Mouse (Mus musculus) cerebellum, postnatal 14 days (tissue): ENCODE data around the gene Mbd3.
A peak's percentile ranks its signal among the peaks of the same experiment; 100 is the strongest.

ENCODE experiments used
- DNase-seq, 2 experiments: peaks; one replicate each; pipeline ENCODE4 v3.0.0; 2021; ENCODE audit warnings: mixed read lengths in 2 of 2

Gene Mbd3

DNA sequence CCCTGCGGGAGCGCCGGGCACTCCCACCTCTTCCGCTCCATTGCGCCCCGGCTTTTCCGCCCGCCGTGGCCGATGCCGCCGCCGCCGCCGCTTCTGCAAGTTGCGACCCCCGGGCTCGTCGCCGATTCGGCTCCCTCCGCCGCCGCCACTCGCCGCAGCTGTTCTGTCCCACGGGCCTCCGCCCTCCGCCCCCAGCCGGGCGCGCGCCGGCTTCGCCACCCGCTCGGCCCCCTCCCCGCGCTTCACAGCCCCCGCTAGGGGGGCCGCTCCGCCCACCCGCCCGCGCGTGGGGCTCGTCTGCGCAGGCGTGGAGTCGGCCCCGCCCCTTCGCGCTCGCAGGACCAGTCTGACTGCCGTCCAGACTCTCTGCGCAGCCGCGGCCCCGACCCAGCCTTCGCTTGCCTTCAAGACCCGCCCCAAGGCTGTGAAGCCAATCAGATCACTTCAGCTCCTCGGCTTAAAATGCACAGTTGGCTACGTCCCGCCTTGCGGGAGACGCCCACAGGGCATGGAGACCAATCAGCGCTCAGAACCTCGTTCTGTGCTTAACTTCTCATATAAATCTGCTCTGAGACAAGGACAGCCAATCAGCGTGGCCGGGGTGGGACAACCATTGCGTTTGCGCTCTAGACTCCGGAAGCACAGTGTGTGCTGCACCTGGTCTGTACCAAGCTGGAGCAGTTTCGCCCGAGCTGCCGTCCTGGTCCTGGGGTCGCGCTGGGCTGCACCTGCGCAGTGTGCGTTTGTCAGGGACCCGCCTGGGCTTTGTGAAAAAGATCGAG, at the start of gene Mbd3:
Gene Mbd3, minus strand, starts transcription at position 360 of the 782 bp plus-strand sequence.
- peak; percentile 99 to 100 for DNase-seq

DNA sequence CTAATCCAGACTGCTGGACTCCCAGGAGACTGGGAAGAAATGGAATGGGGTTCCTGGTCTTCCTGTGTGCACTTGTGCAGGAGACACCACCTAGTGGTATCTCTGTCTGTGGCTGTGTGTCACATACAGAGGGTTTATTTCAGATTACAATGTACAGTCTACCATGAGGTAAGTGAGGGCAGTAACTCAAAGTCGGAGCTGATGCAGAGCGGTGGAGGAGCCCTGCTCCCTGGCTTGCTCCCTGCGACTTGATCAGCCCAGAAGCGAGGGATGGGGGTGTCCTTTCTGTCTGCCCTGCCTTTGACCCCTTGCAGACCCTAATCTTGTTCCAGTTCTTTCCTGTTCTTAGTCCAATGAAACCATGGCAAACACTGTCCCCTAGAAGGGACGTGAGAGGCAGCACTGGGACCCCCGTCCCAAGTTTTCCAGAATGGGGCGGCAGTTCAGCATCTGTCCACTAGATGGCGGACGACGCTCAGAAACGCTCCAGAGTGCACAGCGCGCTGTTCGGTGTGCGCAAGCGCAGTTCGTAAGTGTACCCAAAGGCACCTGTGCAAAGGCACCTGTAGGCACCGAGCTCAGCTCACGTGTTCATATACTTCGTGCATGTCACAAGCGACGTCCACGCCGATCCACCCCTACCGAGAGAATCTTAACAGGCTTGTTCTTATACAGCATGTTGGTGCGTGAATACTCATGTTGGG, 46.7 kb upstream of the Mbd3 start:
- DNase-seq, result peak; percentile 89 to 91

DNA sequence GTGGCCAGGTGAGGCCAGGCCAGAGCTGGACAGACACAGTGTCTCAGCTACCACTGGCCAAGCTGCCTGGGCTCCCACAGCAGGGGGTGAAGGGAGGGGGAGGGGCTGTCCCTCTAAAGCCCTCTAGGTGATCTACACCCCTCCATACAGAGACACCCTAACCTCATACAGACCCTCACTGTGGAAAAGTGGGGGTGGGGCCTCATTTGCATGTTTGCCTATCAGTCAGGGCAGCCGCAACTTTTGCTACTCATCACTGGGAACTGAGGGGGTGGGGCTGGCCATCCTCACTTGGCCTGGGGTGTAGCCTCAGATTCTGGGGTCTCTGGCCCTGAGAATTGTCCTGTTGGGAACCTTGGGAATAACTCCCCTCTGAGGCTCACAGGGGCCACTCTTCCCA, 45.7 kb upstream of the Mbd3 start:
- peak in 1 of 2 experiments; percentile 47 for DNase-seq

DNA sequence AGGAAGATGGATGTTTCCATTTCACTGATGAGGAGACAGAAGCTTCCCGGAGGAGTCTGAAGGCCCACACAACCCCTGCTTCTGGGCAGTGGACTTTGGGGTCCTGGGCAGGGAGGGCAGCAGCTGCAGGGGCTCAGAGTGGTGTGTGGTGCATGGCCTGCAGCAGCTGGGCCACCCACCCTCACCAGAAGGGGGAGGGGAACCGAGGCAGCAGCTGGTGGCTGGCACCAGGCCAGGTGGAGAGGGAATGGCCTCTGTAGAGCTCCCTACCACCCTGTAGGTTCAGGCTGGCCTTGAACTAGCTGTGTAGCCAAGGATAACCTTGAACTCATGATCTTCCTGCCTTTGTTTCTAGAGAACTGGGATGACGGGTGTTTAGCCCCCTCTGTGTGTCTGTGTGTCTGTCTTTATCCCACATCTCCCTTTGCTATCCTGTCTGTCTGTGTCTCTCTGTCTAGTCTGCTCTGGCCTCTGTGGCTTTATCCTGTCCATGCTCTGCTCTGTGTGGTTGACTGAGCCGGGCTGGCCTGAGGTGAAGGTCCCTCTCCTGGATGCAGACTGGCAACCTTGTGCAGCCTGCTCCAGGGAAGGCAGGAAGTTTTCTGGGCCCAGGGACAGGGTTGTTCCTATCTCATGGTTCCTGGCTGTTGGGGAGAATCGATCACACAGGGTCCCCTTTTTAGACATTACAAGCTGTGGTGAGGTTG, 45.1 kb upstream of the Mbd3 start:
- peak in 1 of 2 experiments; percentile 62 for DNase-seq

DNA sequence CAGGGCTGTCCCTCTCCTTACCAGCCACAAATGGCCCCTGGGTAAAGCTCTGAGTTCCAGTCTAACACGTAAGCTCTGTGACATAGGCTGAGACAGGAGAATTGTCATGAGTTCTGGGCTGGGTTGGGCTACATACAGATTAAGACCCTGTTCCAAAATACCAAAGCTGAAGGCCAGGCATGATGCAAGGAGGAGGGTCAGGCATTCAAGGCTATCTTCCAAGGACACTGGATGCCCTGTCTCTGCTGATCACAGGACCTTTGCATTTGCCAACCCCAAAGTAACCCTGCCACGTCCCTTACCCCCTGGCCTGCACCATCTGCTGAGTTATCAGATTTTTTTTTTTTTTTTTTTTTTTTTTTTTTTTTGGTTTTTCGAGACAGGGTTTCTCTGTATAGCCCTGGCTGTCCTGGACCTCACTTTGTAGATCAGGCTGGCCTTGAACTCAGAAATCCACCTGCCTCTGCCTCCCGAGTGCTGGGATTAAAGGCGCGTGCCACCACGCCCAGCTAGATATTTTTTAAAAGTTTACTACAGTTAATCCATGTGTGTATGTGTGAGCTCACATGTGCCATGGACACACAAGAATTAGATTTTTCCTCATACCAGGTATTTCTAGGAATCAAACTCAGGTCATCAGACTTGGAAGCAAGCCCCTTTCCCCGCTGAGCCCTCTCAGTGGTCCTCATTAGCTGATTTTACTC, 44.4 kb upstream of the Mbd3 start:
- no peak for DNase-seq

DNA sequence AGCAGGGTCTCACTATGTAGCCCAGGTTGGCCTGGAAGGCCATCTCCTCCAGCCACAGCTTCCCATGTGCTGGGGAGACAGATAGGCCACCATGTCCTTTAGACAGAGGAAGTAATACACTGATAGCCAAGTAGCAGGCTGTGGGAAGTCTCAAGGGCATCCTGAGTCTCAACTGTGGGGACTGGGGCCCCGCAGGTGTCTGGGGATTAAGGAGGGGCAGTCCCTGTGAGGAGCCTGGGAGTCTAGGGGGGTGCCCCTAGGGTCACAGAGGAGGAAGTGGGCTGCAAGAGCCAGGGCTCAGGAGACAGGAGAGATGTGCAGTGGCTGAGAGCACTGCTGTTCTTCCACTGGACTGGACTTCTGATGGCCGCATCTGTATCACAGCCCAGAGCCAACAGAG, 43.6 kb upstream of the Mbd3 start:
- DNase-seq, result no peak

DNA sequence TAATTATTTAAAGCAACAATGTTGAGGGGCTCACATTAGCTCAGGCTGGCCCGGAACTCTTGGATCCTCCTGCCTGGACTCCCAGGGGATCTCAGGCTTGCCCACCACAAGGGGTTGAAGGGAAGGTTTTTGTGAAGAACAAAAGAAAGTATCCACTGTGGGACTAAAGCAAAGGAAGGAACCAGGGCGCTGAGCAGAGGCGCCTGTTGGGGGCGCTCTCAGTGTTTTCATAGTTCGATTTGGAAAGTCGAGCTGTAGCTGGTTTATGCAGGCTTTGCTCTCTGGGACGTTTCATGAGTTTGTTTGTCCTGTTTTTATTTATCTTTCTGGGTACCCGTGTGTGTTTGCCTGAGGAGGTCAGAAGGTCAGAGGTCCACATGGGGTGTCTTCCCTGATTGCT, 42.2 kb upstream of the Mbd3 start:
- DNase-seq, result no peak

DNA sequence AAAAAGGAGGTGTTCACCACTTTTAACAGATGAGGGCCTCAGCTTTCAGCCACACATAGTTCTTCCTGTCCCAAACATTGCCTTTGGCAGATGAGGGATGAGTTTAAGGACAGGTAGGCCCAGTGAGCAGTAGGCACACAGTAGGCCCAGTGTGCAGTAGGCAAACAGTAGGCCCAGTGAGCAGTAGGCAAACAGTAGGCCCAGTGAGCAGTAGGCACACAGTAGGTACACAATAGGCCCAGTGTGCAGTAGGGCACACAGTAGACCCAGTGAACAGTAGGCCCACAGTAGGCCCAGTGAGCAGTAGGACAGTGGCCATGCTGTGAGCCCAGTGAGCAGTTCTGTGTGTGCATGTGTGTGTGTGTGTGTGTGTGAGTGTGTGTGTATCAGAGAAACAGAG, 40.7 kb upstream of the Mbd3 start:
- no peak for DNase-seq

DNA sequence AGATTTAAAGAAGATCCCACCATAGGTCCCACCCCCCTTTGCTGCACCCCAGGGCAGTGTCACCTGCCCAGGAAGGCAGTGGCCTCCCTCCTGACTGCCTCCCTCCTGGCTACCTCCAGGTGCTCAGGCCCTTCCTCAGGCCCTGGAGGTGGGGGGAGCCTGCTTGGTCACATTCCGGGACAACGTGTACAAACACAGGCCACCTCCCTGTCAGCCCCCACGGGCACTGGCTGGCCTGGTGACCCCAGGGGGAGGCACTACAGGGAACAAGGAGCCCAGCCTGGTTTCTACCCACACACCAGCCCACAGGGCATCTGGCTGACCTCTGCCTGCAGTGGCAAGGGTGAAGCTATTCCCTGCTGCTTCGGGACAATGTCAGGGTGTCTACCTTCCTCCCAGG, 38.6 kb upstream of the Mbd3 start:
- no peak for DNase-seq

DNA sequence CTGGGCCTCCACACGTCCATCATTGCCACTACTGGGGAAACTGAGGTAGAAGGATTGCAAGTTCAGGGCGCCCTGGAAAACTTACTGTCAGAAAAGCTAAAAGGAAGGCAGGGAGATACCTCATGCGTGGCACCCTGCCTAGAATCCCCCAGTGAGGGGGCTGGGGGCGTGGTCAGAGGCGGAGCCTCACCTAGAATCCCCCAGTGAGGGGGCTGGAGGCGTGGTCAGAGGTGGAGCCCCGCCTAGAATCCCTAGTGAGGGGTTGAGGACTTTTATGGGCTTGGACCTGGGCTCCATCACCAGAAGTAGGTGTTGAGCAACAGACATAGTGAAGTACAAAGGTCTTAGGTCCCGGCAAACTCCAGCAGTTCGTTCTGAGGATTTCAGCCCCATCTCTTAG, 36.9 kb upstream of the Mbd3 start:
- peak in 1 of 2 experiments; percentile 33 for DNase-seq

DNA sequence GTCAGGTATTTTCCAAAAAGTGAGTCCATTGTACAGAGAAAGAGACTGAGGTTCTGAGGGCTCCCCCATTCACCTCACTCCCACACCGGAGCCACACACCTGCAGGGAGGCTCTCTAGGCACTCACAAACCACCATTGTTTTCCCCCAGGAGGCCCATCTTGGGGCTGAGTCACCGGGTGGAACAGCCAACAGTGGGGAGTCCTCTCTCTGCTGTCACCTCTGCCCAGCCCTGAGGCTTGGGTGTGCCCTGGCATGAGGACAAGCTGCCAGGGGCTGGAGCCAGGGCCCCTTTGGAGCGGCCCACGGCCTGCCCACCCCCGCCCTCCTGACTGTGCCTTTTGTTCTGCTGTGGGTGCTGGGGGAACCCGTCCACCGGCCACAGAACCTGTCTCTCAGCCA, 36.4 kb upstream of the Mbd3 start:
- no peak for DNase-seq

DNA sequence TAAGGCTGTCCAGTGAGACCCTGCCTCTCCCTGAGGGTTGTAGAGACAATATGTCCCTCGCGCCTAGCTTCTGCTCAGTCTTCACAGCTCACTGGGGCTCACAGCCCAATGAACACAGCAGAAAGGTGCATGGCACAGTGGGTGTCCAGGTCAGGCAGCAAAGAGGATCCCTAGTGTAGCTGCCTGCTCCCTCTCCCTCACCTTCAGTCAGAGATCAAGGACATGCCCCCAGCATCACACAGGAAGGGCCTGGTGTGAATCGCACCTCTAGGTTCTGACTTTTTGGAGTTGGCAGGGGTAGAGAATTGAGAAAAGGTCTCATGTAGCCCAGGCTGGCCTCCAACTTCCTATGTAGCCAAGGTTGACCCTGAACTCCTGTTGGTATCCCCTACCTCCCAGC, 35.5 kb upstream of the Mbd3 start:
- peak in 1 of 2 experiments; percentile 44 for DNase-seq

DNA sequence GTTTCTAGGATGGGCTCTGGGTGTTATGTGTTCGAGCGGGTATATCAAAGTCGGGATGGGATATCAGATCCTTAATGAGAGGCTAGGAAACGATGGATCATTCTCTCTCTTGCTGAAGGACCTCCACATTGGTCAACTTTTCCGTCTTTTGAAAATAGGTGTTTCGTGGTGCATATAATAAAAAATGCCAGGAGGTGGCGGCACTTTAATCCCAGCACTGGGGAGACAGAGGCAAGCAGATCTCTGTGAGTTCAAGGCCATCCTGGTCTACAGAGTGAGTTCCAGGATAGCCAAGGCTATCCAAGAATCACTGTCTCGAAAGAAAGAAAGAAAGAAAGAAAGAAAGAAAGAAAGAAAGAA, 34.9 kb upstream of the Mbd3 start:
- DNase-seq, result no peak

DNA sequence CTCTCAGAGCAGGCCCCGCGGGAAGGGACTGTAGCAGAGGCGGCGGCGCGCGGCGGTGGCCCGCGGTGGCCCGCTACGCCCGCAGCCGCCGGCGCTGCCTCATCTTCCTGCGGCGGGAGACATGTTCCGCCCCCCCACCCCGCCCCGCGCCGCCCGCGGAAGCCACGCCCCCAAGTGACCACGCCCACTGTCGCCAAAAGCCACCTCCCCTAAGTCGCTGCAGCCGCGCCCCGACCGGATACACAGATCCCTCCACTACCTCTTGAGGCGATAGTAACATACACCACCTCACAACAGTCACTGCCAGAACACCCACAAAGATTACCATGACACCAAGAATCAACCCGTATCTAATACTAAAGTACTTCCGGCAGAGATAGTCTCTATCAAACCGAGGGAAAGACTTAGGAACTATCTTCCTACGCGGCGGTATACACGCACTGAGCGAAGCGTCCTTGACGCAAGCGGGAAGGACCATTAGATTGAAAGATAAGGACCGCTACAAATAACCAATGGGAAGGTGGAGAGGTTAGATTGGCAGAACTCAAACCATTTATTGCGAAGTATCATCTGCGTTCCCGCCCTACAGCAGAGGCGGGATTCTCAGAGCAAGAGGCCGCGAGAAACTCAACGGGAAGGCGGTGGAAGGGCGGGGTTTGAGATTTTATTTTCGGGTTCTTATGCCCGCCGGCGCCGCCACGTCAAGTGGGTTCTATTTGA, 34.3 kb upstream of the Mbd3 start, which contains the start of gene Tcf3:
Gene Tcf3, minus strand, starts transcription at position 135 of the 720 bp plus-strand sequence.
- peak; percentile 95 to 97 for DNase-seq

DNA sequence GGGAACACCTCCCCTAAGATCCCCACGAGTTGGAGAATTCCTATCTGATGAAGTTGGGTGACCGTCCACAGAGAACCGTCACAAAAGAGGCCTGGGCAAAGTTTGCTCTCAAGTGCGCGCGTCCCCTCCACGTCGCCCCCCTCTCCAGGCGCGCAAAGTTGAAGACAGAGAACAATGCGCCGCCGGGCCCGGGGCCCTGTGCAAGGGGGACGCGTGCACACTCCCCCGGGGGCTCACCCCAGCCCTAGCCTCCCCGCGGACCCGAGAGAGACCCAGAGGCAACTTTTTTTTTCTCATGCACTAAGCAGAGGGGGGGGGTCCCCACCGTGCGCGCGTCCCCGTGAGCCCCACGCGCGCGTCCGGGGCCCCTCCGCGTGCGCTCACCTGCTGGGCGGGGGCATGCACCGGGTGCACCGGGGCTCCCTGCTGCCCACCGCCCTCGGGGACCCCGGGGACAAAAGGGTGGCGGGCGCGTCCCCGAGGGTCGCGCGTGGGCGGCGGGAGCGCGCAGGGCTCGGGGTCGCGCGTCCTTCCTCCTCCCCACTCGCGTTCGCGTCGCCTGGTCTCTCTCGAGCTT, 33.7 kb upstream of the Mbd3 start:
- no peak for DNase-seq

DNA sequence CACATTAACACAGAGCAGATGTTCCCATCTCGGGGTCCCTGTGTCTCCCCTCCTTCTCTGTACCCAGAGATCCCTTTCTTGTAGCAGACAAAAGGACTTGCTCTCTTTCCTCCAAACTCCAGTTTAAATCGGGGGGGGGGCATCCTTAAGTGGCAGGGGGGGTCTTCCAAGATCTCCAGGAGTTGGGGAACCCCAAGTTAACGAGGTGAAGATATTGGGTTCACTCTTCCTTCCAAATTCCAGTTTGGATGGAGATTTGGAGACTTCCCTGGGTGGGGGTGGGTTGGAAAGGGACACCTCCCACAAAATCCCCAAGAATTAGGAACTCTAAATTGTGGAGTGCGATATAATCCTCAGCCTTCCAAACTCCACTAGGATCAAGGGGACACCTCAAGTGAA, 33.0 kb upstream of the Mbd3 start:
- DNase-seq, result no peak

DNA sequence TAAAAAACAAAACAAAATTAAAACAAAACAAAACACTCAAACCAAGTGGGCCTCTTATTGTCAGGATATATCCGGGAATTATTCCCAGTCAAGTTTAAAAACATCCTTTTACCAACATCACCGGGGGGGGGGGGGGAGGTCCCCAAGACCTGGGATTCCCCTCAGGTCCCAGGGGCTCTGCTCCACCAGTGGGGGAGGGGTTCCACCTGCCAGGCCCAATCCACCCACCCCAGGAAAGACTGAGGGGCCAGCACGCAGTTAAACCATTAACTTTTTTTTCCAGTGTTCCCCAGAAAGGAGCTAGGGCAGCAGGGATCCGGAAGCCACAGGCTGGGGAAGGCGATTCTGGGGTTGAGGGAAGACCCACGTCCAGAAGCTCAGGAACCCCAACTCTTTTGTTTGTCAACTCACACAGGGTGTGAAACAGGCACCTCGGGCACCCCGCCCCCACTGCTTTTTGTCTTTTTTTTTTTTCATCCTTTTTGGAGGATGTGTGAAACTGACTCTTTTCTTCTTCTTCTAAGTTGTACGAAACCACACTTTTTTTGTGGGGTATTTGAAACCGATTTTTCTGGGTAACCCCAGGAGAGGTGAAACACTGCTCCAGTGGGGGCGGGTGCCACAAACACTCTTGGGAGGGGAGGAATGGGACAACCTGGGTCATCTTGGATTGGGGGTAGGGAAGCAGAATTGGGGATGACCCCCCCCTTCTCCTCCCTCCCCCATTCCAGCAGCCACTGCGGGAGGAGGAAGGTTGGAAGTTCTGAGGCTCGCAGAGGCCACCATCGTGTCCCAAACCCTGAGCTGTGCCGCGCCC, 32.4 kb upstream of the Mbd3 start:
- DNase-seq, result no peak

DNA sequence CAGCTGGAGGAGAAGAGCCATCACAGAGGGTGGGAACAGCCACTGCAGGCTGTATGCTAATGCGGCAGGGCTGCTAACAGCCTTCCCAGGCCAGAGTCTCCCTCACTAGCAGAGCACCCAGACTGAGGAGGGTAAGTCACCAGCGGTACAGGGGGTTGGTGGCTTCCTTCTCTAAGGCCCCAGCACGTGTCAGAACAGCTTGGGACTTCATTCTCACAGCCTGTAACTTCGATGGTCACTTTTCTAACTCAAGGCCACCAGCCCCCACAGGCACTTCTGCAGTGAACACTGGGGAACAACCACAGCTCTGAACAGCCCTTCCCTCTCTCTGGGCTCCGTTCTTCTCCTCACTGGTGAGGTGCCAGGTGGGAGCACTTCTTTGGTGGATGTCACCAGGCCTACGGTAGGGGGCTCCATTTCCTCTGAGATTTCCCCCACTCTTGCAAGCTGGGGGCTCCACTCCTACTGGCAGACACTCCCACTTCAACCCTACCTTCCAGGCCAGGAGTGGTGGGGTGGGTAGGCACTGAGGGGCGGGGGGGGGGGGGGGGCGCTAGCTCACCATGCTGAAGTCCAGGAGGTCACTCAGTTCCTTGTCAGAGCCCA, 31.1 kb upstream of the Mbd3 start:
- DNase-seq, result no peak

DNA sequence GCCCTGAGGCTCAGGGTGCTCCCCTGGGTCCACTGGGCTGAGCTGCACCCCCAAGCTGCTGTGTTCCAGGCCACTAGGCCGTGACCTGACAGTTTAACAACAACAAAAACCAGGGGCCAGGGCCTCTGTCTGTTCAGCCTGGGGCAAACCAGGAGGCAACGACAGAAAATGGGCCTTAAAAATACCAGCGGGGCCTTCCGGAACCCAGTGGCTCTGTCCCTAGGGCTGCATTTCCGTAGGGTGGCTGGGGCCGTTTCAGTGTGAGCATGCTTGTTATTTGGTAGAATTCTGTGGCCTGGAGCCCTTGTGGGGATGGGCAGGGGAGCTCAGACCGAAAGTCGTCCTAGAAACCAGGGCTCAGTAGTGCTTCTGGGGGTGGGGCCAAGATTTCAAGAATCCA, 30.4 kb upstream of the Mbd3 start:
- no peak for DNase-seq

DNA sequence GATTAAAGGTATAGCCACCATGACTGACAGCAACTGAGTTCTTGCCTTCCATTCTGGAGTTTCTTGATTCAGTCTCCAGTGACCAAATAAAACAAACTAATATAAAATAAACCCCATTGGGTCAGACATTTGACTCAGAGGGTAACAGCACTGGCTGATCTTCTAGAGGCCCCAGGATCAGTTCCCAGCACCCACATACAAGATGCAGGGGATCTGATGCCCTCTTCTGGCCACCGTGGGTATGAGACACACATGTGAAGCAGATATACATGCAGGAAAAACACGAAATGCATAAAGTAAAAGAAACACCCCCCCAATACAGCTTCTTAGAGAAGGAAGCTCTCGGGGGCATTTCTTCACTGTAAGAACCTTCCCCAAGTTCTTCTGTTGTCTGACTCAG, 25.7 kb upstream of the Mbd3 start:
- no peak for DNase-seq

DNA sequence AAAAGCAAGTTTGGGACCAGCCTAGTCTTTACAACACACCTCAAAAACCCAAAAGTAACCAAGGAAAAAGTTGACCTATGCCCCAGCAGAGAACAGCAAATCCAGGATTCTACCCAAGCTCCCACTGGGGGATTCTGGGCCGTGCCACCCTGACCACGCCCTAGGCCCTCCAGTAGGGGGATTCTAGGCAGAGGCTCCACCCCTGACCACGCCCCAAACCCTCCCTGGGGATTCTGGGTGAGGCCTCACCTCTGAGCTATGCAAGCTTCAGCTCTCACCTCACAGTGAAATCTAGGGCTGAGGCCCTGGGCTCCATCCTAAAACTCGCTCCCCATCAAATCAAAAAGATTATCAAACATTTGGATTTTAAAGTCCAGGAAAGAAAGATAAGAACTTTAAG, 24.2 kb upstream of the Mbd3 start:
- DNase-seq, result no peak
